Mouse (Mus musculus) liver, embryonic 11.5 days (tissue): ENCODE measurements around the gene Ccdc182. TPM values are rescaled to one million over a fixed set of nuclear protein-coding genes. Genes with fewer than 3 reads are reported as not detected.
A peak's percentile ranks its signal among the peaks of the same experiment; 100 is the strongest.

ENCODE experiments used
- ATAC-seq: fragments of 200-750 bp; cut with Nextera tagmentation; replicated peaks from 2 replicates; pipeline ENCODE4 v1.8.0; 2017; ENCODE audit warnings: moderate number of reproducible peaks, mild to moderate bottlenecking, moderate TSS enrichment, moderate library complexity; ENCODE audit not compliant: low FRiP score
- DNase-seq: peaks from one replicate; pipeline ENCODE4 v3.0.0-alpha.2; 2017; ENCODE audit warnings: low spot score
- H3K27ac ChIP-seq: fragments of 300-500 bp; sonication (generic); 2 replicates; pipeline ENCODE4 v1.5.1; 2014; ENCODE audit warnings: mild to moderate bottlenecking, low read depth, low read length, control low read depth
- H3K27me3 ChIP-seq: fragments of 300-500 bp; sonication (generic); replicated peaks from 2 replicates; pipeline ENCODE4 v1.6.1; 2014; ENCODE audit warnings: low read length, mixed read lengths; ENCODE audit not compliant: control insufficient read depth, insufficient read depth
- H3K36me3 ChIP-seq: fragments of 300-500 bp; sonication (generic); 2 replicates; pipeline ENCODE4 v1.6.1; 2014; ENCODE audit warnings: mild to moderate bottlenecking, low read length, moderate library complexity, mixed read lengths; ENCODE audit not compliant: control insufficient read depth, insufficient read depth
- H3K4me1 ChIP-seq: fragments of 300-500 bp; sonication (generic); replicated peaks from 2 replicates; pipeline ENCODE4 v1.6.1; 2014; ENCODE audit warnings: low read length, mixed read lengths; ENCODE audit not compliant: control insufficient read depth, insufficient read depth
- H3K4me2 ChIP-seq: fragments of 300-500 bp; sonication (generic); 2 replicates; pipeline ENCODE4 v1.6.1; 2014; ENCODE audit warnings: mild to moderate bottlenecking, control low read depth, moderate library complexity
- H3K4me3 ChIP-seq: fragments of 300-500 bp; sonication (generic); 2 replicates; pipeline ENCODE4 v1.5.1; 2014; ENCODE audit warnings: low read depth, low read length, control low read depth
- H3K9ac ChIP-seq: fragments of 300-500 bp; sonication (generic); 2 replicates; pipeline ENCODE4 v1.6.1; 2014; ENCODE audit warnings: low read depth, low read length, control low read depth
- H3K9me3 ChIP-seq: fragments of 300-500 bp; sonication (generic); 2 replicates; pipeline ENCODE4 v1.6.1; 2016; ENCODE audit warnings: low read length, inconsistent platforms, mixed read lengths; ENCODE audit not compliant: control insufficient read depth
- WGBS: fragments of 180-500 bp; shearing (Covaris S2); extraction: QIAGEN DNeasy Blood & Tissue Kit; methylation state at CpG from one replicate; pipeline ENCODE4 v1.1.7; 2014; 5-methylcytosine and 5-hydroxymethylcytosine counted together
- polyA plus RNA-seq: library from polyadenylated mRNA; unstranded; fragments of >200 nt; fragmentation: Nextera tagmentation; extraction: Ambion mirVana; gene quantifications from 2 replicates; pipeline ENCODE4 v1.2.1, GENCODE M21; 2014

The Ccdc182 gene
- polyA plus RNA-seq, 1 experiment from 2014 or later = not detected

GRCm38 (mm10) chr11:88288400-88288799 is 5.5 kb upstream of the Ccdc182 start:
- H3K36me3 ChIP-seq = no peaks in the 10 kb centered on the region
- no peak overlapping the region for H3K9ac ChIP-seq
- no peak overlapping the region for H3K27ac ChIP-seq
- DNase-seq (no peak), ATAC-seq (no peak)
- H3K9me3 ChIP-seq = no peaks in the 10 kb centered on the region
- H3K4me3 ChIP-seq = no peak overlapping the region
- 37% methylated on average over 11 of the region's 11 CpGs for WGBS
- peaks cover 4% of the 10 kb centered on the region for H3K27me3 ChIP-seq
- no peaks in the 10 kb centered on the region for H3K4me1 ChIP-seq
- H3K4me2 ChIP-seq = no peak overlapping the region

GRCm38 (mm10) chr11:88288805-88289340 is 5.0 kb upstream of the Ccdc182 start:
- H3K4me3 ChIP-seq = no peak overlapping the region
- no peaks in the 10 kb centered on the region for H3K9me3 ChIP-seq
- no peak for DNase-seq
- H3K36me3 ChIP-seq = no peaks in the 10 kb centered on the region
- peaks cover 8% of the 10 kb centered on the region for H3K27me3 ChIP-seq
- ATAC-seq = no peak
- no peak overlapping the region for H3K9ac ChIP-seq
- H3K4me1 ChIP-seq = peaks cover 1% of the 10 kb centered on the region; the same call in 1 of the 2 replicates
- no peak overlapping the region for H3K27ac ChIP-seq
- no peak overlapping the region for H3K4me2 ChIP-seq
- 50% methylated on average over 12 of the region's 12 CpGs for WGBS

GRCm38 (mm10) chr11:88291245-88291644 is 2.6 kb upstream of the Ccdc182 start:
- Histone ChIP-seq H3K9ac (no peak overlapping the region), H3K36me3 (no peaks in the 10 kb centered on the region)
- ATAC-seq = no peak

GRCm38 (mm10) chr11:88291688-88292087 is 2.2 kb upstream of the Ccdc182 start:
- Histone ChIP-seq H3K4me3 (no peak overlapping the region), H3K27me3 (peaks cover 19% of the 10 kb centered on the region), H3K9ac (no peak overlapping the region), H3K27ac (no peak overlapping the region), H3K9me3 (no peaks in the 10 kb centered on the region), H3K36me3 (no peaks in the 10 kb centered on the region), H3K4me1 (peaks cover 9% of the 10 kb centered on the region), H3K4me2 (no peak overlapping the region)
- DNase-seq (no peak), ATAC-seq (no peak)
- WGBS = 43% methylated on average over 4 of the region's 4 CpGs

More at GRCm38 (mm10) chr11:88291245-88291644, 2.6 kb upstream of the Ccdc182 start:
- peaks cover 19% of the 10 kb centered on the region for H3K27me3 ChIP-seq
- no peak for DNase-seq
- H3K4me2 ChIP-seq = no peak overlapping the region
- 56% methylated on average over 4 of the region's 4 CpGs for WGBS
- H3K4me1 ChIP-seq = peaks cover 9% of the 10 kb centered on the region
- no peaks in the 10 kb centered on the region for H3K9me3 ChIP-seq
- H3K4me3 ChIP-seq = no peak overlapping the region
- no peak overlapping the region for H3K27ac ChIP-seq

- peaks cover 19% of the 10 kb centered on the region for H3K27me3 ChIP-seq
- no peak for ATAC-seq
- H3K27ac ChIP-seq = no peak overlapping the region
- no peaks in the 10 kb centered on the region for H3K9me3 ChIP-seq
- peaks cover 11% of the 10 kb centered on the region for H3K4me1 ChIP-seq
- no peak overlapping the region for H3K9ac ChIP-seq
- peak overlapping the region; percentile 59 for H3K4me2 ChIP-seq
- H3K4me3 ChIP-seq = peak overlapping the region; percentile 20
- DNase-seq = no peak
- H3K36me3 ChIP-seq = no peaks in the 10 kb centered on the region
- WGBS = 14% methylated on average over 17 of the region's 17 CpGs
These were observed 494 bp downstream of the Ccdc182 start for GRCm38 (mm10) chr11:88294394-88294710.

- DNase-seq (no peak), ATAC-seq (no peak)
- WGBS = 72% methylated on average over 5 of the region's 5 CpGs
- Histone ChIP-seq H3K4me1 (peaks cover 11% of the 10 kb centered on the region), H3K4me2 (no peak overlapping the region), H3K4me3 (no peak overlapping the region), H3K27ac (no peak overlapping the region), H3K9me3 (no peaks in the 10 kb centered on the region), H3K27me3 (peaks cover 19% of the 10 kb centered on the region), H3K9ac (no peak overlapping the region), H3K36me3 (no peaks in the 10 kb centered on the region)
These were observed 1.4 kb downstream of the Ccdc182 start for GRCm38 (mm10) chr11:88295298-88295697.

- ATAC-seq (no peak), DNase-seq (no peak)
- Histone ChIP-seq H3K4me2 (no peak overlapping the region), H3K4me3 (no peak overlapping the region), H3K9ac (no peak overlapping the region), H3K4me1 (peaks cover 11% of the 10 kb centered on the region), H3K27me3 (peaks cover 19% of the 10 kb centered on the region), H3K36me3 (no peaks in the 10 kb centered on the region), H3K9me3 (no peaks in the 10 kb centered on the region), H3K27ac (no peak overlapping the region)
- 45% methylated on average over 4 of the region's 4 CpGs for WGBS
These were observed 3.7 kb downstream of the Ccdc182 start for GRCm38 (mm10) chr11:88297526-88297925.

- no peak for ATAC-seq
- Histone ChIP-seq H3K4me2 (no peak overlapping the region), H3K27ac (no peak overlapping the region), H3K9ac (no peak overlapping the region), H3K27me3 (peaks cover 6% of the 10 kb centered on the region), H3K9me3 (no peaks in the 10 kb centered on the region), H3K4me3 (no peak overlapping the region), H3K4me1 (peaks cover 5% of the 10 kb centered on the region), H3K36me3 (no peaks in the 10 kb centered on the region)
- WGBS = 73% methylated on average over 4 of the region's 4 CpGs
- no peak for DNase-seq
These were observed 5.5 kb downstream of the Ccdc182 start for GRCm38 (mm10) chr11:88299345-88299744.

- Histone ChIP-seq H3K27me3 (no peaks in the 10 kb centered on the region), H3K36me3 (no peaks in the 10 kb centered on the region), H3K9me3 (no peaks in the 10 kb centered on the region), H3K27ac (no peak overlapping the region), H3K4me3 (no peak overlapping the region), H3K4me1 (0 out of 2 replicates have a peak, but pooled peaks cover 3% of the 10 kb centered on the region), H3K9ac (no peak overlapping the region), H3K4me2 (no peak overlapping the region)
- ATAC-seq (no peak), DNase-seq (no peak)
- 58% methylated on average over 6 of the region's 6 CpGs for WGBS
These were observed 7.8 kb downstream of the Ccdc182 start for GRCm38 (mm10) chr11:88301619-88302018.
